Mouse (Mus musculus) lung, postnatal 14 days (tissue): ENCODE results near the gene Csn1s2b.
"Not testable (repeated sequence)": the region's sequence is repeated elsewhere in the genome, so short reads cannot be mapped to it uniquely, and the experiment has no call there.

Experiments used
- DNase-seq: peaks from one replicate; pipeline ENCODE4 v3.0.0; 2021

Gene Csn1s2b

GRCm38 (mm10) chr5:87807782-87808181 lies at the start of gene Csn1s2b:
Csn1s2b (plus strand) TSS chr5:87808082.
- DNase-seq, result no peak

GRCm38 (mm10) chr5:87764546-87764945 lies 43.3 kb upstream of the Csn1s2b start:
- DNase-seq, result no peak

- not testable (repeated sequence) for DNase-seq
Observed at GRCm38 (mm10) chr5:87772151-87772550, 35.7 kb upstream of the Csn1s2b start.

GRCm38 (mm10) chr5:87774267-87774666 lies 33.6 kb upstream of the Csn1s2b start, which contains the start of gene Csn1s2a:
Csn1s2a (plus strand) TSS chr5:87774567.
- DNase-seq, result no peak

- no peak for DNase-seq
Observed at GRCm38 (mm10) chr5:87782731-87783130, 25.2 kb upstream of the Csn1s2b start.

GRCm38 (mm10) chr5:87809253-87809652 lies 1.4 kb downstream of the Csn1s2b start:
- DNase-seq, result no peak

- DNase-seq, result no peak
Observed at GRCm38 (mm10) chr5:87825386-87825785, 17.5 kb downstream of the Csn1s2b start, which contains the start of gene Prr27. Prr27 (plus strand) TSS chr5:87825686.

GRCm38 (mm10) chr5:87855136-87855716 lies 47.3 kb downstream of the Csn1s2b start:
- no peak for DNase-seq

GRCm38 (mm10) chr5:87870084-87870483 lies 62.2 kb downstream of the Csn1s2b start:
- no peak for DNase-seq

- DNase-seq, result no peak
Observed at GRCm38 (mm10) chr5:87871423-87871822, 63.5 kb downstream of the Csn1s2b start.
